Mouse (Mus musculus) adrenal gland, postnatal 10 days (tissue): ENCODE measurements around the gene Sypl. TPM values are rescaled to one million over a fixed set of nuclear protein-coding genes. Genes with fewer than 3 reads are reported as not detected.

Experiments
- DNase-seq: peaks from one replicate; pipeline ENCODE4 v3.0.0; 2021; ENCODE audit warnings: mixed read lengths
- long read RNA-seq, 2 experiments: library from polyadenylated mRNA; stranded (forward); transcript quantifications; one replicate each; pipeline ENCODE4 v2.0.0; 2021
- total RNA-seq, 2 experiments: library from RNA; stranded (reverse); gene quantifications; 2 replicates each; pipeline ENCODE4 v1.2.3; 2021

Gene Sypl
- 10 to 100 TPM; 95.0 to 99.0 TPM for total RNA-seq
- long read RNA-seq, experiment 1, transcript Sypl-201 (5 exons, 2,019 nt) = major isoform, 176 of 192 reads
- long read RNA-seq, experiment 1, partial matches to known transcripts = 7 of 192 reads
- long read RNA-seq, experiment 1, other reads (novel, unspliced or antisense) = 9 of 192 reads
- long read RNA-seq, experiment 2, transcript Sypl-201 (5 exons, 2,019 nt) = major isoform, 93 of 99 reads
- long read RNA-seq, experiment 2, partial matches to known transcripts = 2 of 99 reads
- long read RNA-seq, experiment 2, other reads (novel, unspliced or antisense) = 4 of 99 reads

- DNase-seq = peak; percentile 97
Measured at GRCm38 (mm10) chr12:32953596-32954215, at the start of gene Sypl. Gene Sypl, plus strand, starts transcription at chr12:32953891.

DNA sequence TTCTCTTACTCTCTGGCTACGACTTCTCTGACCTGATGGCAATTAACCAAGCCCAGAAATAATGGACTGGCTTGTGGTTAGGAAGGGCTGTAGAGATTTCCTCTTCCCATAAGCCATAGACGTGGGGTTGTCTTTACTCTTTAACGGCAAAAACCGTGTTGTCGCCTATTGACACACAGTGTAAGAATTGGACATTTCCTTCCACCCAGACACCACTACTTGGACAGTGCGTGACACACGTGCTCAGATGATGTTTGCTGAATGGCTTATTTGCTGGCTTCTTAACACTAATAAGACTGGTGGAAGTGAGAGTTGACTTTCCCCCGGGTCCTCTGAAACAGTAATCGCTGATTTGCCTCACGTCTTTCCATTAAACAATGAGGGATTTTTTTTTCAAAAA lies 44.0 kb upstream of the Sypl start:
- DNase-seq = no peak

DNA sequence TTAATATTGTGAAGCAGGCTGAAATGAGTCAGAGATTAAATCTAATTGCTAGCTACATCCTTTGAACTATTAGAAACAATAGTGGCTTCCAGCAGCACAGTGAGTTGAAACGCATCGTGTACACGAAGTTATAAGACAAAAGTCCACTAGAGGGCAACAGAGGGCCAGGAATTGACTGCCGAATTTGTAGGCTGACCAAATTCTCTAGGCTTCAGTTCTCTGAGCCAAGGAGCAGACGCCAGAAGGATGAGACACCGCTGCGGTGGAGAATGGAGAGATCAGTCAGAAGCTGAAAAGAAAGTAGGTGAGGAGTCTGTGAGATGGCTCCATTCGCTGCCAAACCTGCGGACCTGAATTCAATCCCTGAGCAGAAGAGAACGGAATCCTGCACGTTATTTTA lies 43.6 kb upstream of the Sypl start:
- peak; percentile 70 for DNase-seq

- DNase-seq = peak; percentile 47
Measured at GRCm38 (mm10) chr12:32910560-32911194, 43.0 kb upstream of the Sypl start.

- no peak for DNase-seq
Measured at GRCm38 (mm10) chr12:32911569-32911968, 42.1 kb upstream of the Sypl start.

GRCm38 (mm10) chr12:32912772-32913171 lies 40.9 kb upstream of the Sypl start:
- DNase-seq = no peak

- no peak for DNase-seq
Measured at GRCm38 (mm10) chr12:32918683-32919082, 35.0 kb upstream of the Sypl start.

DNA sequence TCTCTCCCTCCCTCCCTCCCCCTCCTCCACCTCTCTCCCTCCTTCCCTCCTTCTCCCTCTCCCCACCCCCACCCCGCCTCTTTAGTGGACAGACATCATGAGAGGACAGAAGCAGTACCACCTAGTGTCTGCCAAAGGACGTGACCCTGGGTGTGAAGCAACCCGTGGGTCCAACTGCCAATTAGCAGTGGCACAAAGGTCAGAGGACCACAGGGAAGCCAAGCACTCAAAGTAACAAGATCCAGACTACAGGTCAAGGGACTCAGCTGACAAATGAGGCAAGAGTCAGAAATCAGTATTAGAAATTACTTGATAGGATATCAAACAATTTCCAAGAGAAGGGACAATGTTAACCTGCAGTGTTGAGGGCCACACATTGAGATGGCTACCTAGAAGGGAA lies 34.6 kb upstream of the Sypl start:
- DNase-seq = peak; percentile 76

GRCm38 (mm10) chr12:32919527-32919926 lies 34.2 kb upstream of the Sypl start:
- DNase-seq = no peak

DNA sequence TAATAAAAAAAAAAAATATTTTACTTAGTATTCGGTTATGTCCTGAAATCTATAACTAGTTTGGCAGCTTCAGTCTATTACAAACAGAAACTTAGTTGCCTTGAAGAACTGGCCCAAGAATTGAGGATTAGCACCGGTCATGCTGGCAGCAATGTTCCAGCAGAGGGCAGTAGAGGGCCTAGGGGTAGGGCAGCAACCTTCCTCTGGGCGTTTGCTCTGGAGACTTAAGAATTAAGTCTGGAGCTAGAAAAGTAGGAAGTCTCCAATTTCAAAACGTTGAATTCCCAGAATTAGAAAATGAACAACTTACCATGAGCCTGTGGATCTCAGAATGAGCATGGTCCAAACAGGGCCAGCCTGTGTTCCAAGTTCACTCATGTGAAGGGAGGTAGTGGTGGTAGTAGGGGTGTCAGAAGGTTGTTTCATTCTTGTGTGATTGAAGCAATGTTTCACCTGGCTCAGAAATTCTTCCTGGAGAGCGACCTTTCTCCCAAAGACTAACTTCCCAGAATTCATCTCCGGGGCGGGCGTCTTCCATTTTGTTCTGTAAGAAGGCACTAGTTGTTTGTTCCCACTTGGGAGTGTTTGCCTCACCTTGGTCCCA lies 33.4 kb upstream of the Sypl start:
- DNase-seq = peak; percentile 89

DNA sequence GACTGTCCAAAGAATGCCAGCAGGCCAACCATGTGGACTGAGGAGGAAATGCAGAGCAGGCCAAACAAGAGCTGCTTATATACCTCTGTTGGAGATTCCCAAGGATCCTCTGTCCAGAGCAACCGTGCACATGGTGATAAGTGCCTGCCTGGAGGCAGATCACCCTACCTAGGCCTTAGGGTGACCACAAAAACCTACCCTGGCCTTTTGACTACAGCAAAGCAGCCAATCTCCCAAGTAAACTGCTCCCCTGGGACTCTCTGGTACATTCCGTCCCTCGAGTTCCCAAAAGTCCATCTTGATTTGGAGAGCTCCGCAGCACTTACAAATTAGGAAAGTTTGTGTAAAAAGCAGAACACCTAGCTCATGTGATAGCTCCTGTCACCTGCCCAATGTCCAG lies 32.6 kb upstream of the Sypl start:
- peak; percentile 51 for DNase-seq

GRCm38 (mm10) chr12:32921532-32922131 lies 32.1 kb upstream of the Sypl start:
- DNase-seq = no peak

DNA sequence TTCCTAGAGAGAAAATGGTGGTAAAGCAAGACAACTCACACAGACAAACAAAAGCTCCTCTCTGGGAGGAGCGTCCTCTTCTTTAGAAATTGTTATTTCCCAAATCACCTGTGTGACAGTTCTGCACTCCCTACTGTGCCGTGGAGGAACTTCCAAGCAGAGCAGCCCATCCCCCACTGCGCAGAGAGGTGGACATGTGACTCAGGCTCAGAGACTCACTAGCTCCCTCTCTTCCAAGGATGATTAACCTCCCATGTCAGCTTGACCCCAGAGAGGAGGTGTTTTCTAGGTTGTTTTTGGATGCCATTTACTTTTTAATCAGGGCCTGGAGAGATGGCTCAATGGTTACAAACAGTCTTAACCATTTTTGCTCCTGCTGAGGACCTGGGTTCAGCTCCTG lies 29.4 kb upstream of the Sypl start:
- no peak for DNase-seq

DNA sequence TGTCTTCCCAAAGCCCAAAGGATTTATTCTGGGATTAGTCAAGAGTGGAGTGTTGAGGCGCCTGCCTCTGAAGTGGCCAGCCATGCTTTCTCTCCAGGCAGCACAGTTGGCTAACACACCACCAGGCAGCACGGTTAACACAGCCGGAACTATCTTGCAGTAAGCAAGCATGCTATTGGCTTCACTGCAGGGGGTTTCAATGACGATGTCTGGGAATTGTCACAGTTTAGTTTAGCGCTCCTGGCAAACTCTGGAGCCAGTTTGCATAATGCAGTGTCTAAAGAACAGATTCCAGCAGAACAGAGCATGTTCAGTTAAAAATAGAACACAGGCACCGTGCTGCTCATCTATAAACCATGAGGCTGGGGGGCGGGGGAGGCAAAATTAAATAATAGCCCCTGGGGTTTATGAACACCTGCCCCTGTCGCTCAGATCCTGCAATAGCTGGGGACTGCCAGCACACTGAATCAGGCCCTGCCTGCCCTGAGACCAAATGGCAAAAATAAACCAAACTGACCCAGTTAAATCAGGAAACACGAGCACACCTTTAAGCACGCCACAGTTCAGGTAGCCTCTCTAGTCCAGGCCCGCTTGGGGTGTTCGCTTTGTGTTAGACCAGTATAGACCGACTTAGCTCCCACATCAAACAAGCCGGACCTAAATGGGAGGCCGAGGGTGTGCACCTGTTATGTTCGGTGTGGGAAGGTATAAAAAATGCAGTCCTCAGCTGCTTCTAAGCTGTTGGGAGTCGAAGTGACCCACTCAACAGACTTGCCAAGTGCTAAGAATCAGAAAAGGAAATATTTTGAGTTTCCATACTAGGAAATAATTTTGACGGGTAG lies 27.1 kb upstream of the Sypl start:
- DNase-seq = no peak

GRCm38 (mm10) chr12:32927231-32927835 lies 26.4 kb upstream of the Sypl start:
- DNase-seq = no peak

DNA sequence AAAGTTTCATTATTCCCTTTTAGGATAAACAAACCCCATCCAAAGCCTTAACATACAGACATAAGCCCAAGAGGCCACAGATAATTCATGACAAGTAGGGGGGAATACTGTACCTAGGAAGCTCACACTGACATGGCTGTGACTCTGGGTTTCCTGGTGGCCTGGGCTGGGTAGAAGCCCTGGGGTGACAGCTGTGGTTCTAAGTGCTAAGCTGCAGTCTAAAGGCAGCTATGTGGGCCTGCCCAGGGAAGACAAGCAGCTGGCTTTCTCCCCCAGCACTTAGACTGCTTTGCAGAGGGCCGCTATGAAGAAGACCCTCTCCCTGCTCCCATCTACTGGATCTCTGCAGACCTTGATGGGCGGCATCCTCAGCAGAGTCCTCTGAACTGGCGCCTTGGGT lies 25.5 kb upstream of the Sypl start:
- DNase-seq = no peak

DNA sequence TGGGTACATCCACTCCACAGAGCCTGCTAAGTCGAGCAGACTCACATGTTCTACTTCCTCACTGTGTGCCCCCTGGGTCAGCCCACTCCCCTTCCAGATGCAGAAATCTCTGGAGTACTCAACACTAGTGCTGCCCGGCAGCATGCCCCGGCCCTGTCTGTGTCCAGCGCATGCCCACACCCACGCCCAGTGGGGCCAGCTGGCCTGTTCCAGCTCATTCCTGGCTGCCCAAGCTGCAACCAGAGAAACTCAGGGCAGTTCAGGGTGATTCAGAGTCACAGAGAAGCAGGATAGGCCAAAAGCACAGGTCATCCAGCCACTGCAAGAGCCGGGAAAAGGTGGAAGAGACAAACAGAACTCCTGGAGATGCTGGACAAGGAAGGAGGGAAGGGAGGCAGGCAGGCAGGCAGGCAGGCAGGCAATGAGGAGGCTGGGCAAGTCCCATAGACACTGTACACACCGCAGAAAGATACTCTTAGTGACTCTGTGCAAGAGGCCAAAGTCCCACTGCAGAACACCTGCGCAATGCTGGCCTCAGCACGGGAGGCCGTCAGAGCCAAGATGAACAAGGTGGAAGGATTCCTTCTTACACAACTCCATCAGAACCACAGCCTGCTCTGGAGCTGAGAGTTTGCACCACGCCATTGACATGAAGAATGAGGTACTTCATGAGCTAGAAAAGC lies 23.7 kb upstream of the Sypl start:
- DNase-seq = no peak

GRCm38 (mm10) chr12:32930566-32930965 lies 23.1 kb upstream of the Sypl start:
- no peak for DNase-seq

GRCm38 (mm10) chr12:32936246-32936946 lies 17.3 kb upstream of the Sypl start:
- DNase-seq = no peak

- no peak for DNase-seq
Measured at GRCm38 (mm10) chr12:32941141-32941540, 12.6 kb upstream of the Sypl start.
